Mouse (Mus musculus): ENCODE data around the gene Tspan11. TPM values are rescaled to one million over a fixed set of nuclear protein-coding genes. Genes with fewer than 3 reads are reported as not detected.
A peak's percentile ranks its signal among the peaks of the same experiment; 100 is the strongest.

The Tspan11 gene
- polyA plus RNA-seq, 1 experiment, result 47.4 TPM

DNA sequence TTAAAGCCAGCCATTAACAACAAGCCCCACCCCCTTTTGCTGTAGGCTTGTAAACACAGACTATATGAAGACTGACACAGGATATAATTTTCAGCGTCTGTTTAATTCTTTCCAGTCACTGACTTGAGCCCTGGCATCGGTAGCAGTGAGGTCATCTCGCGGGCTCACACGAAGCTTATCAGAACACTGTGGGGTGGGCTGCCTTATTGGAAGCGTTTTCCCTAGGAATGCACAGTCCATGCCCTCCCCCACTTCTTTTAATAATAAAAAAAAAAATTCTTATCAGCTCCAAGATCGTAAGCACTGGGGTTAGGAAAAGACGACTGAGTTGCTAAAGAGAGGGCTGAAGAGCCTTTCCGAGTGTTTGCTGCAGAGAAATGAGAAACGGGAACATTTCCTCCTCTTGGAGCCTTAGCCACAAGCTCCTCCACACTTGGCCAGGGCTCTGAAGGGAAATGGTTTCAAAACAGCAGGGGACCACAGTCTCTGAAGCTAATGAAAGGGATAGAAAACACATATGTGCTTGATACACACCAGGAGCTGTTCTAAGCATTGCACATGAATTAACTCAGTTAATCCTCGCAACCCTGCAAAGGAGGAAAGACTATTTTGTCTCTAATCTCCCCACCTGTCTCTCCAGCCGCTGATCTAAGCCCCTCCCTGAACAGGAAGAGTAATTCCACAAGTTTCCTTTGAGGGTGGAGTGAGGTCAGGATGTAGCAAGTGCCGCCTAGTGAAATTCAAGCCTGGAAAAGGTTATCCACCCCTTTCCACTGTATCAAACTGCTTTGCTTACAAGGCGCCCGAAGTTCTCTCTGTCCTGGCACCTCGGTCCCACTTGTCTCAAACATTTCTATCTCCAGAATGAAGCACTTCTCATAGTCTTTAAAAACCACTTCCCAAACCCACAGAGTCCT is 33.4 kb upstream of the Tspan11 start:
- 9% methylated on average over 16 of the region's 16 CpGs for WGBS
- peaks cover 8% of the 10 kb centered on the region; the same call in 1 of the 2 replicates for H3K4me1 ChIP-seq (ENCODE audit: control insufficient read depth, insufficient read depth, low read length)
- DNase-seq, result peak; percentile 54
- TF ChIP-seq CTCF (IDR thresholded peaks at IDR 0.05; ENCODE audit: insufficient read depth, low read length), result no peak
- TF ChIP-seq POLR2A (IDR thresholded peaks at IDR 0.05; ENCODE audit: borderline replicate concordance, extremely low read depth, low read depth, low read length), result no peak
- H3K4me3 ChIP-seq (replicated peaks; ENCODE audit: extremely low read depth, low read depth, low read length), result no peak overlapping the region

DNA sequence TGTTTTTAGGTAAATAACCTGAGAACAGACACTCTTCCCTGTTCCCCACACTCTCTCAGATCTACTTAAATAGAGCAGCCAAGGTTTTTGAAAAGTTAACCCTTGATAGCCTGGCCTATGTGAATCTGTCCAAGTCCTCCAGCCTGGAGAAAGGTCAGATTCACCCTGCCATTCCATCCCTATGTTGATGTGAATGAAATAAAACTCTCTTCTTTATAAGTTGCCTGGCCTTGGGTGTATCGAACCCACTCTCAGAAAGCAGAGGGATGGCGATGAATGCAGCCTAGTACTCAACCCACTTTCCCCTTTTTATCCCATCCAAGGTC is 32.7 kb upstream of the Tspan11 start:
- DNase-seq, result no peak
- 94% methylated on average over 2 of the region's 2 CpGs for WGBS
- TF ChIP-seq CTCF (IDR thresholded peaks at IDR 0.05; ENCODE audit: insufficient read depth, low read length) (no peak), POLR2A (IDR thresholded peaks at IDR 0.05; ENCODE audit: borderline replicate concordance, extremely low read depth, low read depth, low read length) (no peak)
- Histone ChIP-seq H3K4me3 (replicated peaks; ENCODE audit: extremely low read depth, low read depth, low read length) (no peak overlapping the region), H3K4me1 (ENCODE audit: control insufficient read depth, insufficient read depth, low read length) (peaks cover 8% of the 10 kb centered on the region; the same call in 1 of the 2 replicates)

DNA sequence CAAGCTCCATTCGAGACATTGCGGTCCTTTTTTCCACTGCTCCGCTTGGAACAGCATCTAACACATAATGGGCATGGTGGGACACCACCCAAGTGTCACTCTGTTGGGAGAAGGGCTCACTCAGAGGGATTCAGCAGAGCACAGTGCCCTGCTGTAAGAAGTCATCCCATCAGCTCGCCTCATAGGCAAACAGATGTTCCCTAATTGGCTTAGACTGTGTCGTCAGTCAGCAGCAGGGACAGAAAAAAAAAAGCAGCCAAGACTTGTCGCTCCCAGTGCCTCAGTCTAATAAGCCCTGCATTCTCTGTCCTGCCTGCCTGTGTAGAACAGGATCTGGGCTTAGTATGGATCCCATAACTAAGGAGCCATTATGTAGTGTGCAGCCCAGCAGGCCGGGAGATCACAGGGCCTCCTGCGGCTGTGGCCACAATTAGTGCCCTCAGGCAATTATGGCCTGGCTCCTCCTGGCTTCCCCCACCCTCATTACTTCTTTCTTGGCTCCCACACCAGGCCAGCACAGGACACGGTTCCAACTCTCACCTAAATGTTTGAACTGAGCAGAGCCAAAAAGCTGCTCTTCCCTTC is 31.6 kb upstream of the Tspan11 start:
- DNase-seq, result no peak
- WGBS, result 69% methylated on average over 9 of the region's 9 CpGs
- H3K4me1 ChIP-seq (ENCODE audit: control insufficient read depth, insufficient read depth, low read length), result peaks cover 8% of the 10 kb centered on the region; the same call in 1 of the 2 replicates
- TF ChIP-seq POLR2A (IDR thresholded peaks at IDR 0.05; ENCODE audit: borderline replicate concordance, extremely low read depth, low read depth, low read length), result no peak
- TF ChIP-seq CTCF (IDR thresholded peaks at IDR 0.05; ENCODE audit: insufficient read depth, low read length), result no peak
- no peak overlapping the region for H3K4me3 ChIP-seq (replicated peaks; ENCODE audit: extremely low read depth, low read depth, low read length)

DNA sequence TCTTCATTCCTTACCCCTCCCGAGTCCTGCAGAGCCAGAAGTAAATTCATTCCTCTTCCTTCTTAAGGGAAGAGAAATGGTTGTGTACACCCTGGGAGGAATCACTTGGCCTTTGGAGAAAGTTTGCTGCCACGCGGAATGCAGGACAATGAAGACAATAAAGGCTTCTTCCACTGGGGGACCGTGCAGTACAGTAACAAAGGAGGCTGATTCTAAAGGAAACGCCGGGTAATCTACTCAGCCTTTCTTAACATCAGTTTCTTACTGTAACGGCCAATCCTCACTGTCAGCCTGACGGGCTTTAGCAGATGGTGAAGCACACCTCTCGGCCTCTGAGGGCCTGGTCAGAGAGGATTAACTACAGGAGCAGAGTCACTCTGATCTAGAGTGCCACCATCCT is 25.4 kb upstream of the Tspan11 start:
- no peak overlapping the region for H3K4me3 ChIP-seq (replicated peaks; ENCODE audit: extremely low read depth, low read depth, low read length)
- no peak for DNase-seq
- H3K4me1 ChIP-seq (ENCODE audit: control insufficient read depth, insufficient read depth, low read length), result no peaks in the 10 kb centered on the region
- 77% methylated on average over 9 of the region's 9 CpGs for WGBS
- TF ChIP-seq CTCF (IDR thresholded peaks at IDR 0.05; ENCODE audit: insufficient read depth, low read length) (no peak), POLR2A (IDR thresholded peaks at IDR 0.05; ENCODE audit: borderline replicate concordance, extremely low read depth, low read depth, low read length) (no peak)

DNA sequence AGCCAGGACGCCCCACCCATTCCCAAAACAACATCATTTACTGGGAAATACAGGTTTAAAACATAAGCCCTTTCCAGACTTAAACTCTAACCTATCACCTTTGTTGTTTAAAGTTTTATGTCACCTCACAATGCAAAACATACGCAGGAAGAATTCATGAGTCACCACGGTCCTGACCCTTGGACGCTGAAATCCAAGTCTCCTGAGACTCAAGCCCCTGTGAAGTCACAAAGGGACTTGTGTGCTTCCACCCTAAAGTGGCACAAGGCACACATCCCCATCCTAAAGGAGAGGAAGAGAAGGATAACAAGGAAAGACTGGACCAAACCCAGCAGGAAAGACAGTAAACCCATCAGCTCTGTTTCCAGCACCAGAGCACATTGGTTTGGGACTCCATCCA is 22.0 kb upstream of the Tspan11 start:
- WGBS, result 59% methylated on average over 4 of the region's 4 CpGs
- Histone ChIP-seq H3K4me3 (replicated peaks; ENCODE audit: extremely low read depth, low read depth, low read length) (no peak overlapping the region), H3K4me1 (ENCODE audit: control insufficient read depth, insufficient read depth, low read length) (no peaks in the 10 kb centered on the region)
- no peak for DNase-seq
- TF ChIP-seq CTCF (IDR thresholded peaks at IDR 0.05; ENCODE audit: insufficient read depth, low read length) (no peak), POLR2A (IDR thresholded peaks at IDR 0.05; ENCODE audit: borderline replicate concordance, extremely low read depth, low read depth, low read length) (no peak)

DNA sequence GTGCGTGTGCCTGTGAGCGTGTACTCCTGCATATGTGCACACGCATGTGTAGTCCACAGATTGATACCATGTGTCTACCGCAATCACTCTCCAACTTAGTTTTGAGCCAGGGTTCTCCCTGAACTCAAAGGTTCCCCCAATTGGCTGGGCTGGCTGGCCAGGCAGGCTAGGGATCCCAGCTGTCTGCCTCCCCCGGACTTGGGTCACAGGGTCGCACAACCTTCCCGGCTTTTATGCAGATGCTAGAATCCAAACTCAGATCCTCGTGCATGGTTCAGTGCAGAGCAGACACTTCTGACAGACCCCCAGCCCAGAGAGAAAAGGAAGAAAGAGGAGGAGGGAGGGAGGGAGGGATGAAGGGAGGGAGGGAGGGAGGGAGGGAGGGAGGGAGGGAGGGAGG is 18.8 kb upstream of the Tspan11 start:
- no peak for TF ChIP-seq CTCF (IDR thresholded peaks at IDR 0.05; ENCODE audit: insufficient read depth, low read length)
- Histone ChIP-seq H3K4me3 (replicated peaks; ENCODE audit: extremely low read depth, low read depth, low read length) (no peak overlapping the region), H3K4me1 (ENCODE audit: control insufficient read depth, insufficient read depth, low read length) (no peaks in the 10 kb centered on the region)
- 73% methylated on average over 8 of the region's 8 CpGs for WGBS
- no peak for DNase-seq

DNA sequence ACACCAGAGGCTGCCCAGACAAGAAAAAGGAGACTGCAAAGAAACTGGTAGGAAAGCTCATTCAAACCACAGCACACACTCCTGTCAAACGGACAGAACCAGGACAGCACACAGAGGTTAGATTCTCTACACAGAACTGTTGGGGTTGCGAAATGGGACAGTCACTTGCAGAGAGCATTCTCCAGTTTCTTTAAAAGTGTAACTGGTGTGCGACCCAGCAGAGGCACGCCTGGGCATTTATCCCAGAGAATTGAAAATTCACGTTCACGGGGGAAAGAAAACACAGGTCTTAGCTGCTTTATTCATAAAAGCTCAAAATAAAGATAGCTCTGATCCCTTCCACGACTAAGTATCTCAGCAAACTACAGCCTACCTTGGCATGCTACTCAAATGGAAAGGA is 18.3 kb upstream of the Tspan11 start:
- no peak for TF ChIP-seq CTCF (IDR thresholded peaks at IDR 0.05; ENCODE audit: insufficient read depth, low read length)
- no peak for TF ChIP-seq POLR2A (IDR thresholded peaks at IDR 0.05; ENCODE audit: borderline replicate concordance, extremely low read depth, low read depth, low read length)
- WGBS, result 74% methylated on average over 7 of the region's 7 CpGs
- no peak for DNase-seq
- Histone ChIP-seq H3K4me3 (replicated peaks; ENCODE audit: extremely low read depth, low read depth, low read length) (no peak overlapping the region), H3K4me1 (ENCODE audit: control insufficient read depth, insufficient read depth, low read length) (no peaks in the 10 kb centered on the region)

DNA sequence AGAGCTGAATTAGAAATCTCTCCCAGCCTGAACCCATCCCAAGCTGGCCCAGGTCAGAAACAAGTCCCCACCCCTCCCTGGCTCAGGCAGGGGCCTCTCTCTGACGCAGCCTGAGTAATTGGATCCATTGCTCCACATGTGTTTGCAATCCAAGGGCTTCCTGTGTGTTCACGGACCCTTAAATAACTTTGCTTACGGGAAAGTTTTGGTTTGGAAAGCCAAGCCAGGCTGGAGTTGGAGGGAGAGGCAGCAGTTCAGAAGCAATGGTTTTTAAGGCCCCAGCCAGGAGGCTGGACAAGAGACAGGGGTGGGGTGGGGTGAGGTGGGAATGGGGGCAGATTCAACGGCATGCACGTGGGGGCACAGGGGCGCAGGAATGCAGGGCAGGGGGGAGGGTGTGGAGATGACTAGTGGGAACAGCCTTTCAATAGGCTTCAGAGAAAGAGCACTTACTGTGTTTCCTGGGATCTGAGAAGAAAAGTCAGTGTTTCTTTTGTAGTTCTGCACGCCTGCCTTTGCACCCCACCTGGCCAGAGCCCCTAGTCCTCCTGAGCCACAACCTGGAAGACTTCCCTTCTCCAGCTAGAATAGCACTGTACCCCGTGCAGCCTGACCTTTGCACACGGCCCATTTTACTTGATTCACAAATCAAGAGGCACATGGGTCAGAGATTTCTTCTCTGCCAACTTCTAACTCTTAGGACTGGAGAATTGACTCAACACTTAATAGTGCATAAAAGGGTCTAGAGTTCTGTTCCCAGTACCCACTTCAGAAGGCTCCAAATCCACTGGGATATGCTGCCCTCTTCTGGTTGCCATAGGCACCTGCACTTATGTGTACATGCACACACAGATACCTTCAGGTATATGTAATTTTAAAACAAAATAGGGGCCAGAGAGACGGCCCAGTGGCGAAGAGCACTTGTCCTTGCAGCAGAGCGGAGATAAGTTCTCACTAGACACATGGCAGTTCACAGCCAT is 16.8 kb upstream of the Tspan11 start:
- no peak for DNase-seq
- 53% methylated on average over 12 of the region's 12 CpGs for WGBS
- Histone ChIP-seq H3K4me3 (replicated peaks; ENCODE audit: extremely low read depth, low read depth, low read length) (no peak overlapping the region), H3K4me1 (ENCODE audit: control insufficient read depth, insufficient read depth, low read length) (no peaks in the 10 kb centered on the region)
- no peak for TF ChIP-seq CTCF (IDR thresholded peaks at IDR 0.05; ENCODE audit: insufficient read depth, low read length)
- no peak for TF ChIP-seq POLR2A (IDR thresholded peaks at IDR 0.05; ENCODE audit: borderline replicate concordance, extremely low read depth, low read depth, low read length)

DNA sequence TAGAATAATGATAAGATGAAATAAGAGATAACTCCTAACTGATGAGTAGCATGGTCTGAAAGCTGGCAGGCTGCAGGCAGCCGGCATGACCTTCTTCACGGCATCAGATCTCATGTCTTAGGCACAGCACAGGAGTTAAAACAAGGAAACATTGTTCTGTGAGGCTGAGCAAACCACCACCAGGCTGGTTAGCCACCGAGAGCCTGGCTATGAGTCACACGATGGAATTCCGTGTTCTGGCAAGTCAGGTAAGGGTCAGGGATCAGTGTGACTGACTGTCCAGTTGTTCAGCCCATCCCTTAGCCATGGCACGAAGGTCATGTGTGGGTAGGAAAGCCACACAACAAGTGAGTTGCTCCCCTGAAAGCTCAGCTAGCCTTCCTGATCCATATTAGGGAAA is 16.0 kb upstream of the Tspan11 start:
- Histone ChIP-seq H3K4me1 (ENCODE audit: control insufficient read depth, insufficient read depth, low read length) (no peaks in the 10 kb centered on the region), H3K4me3 (replicated peaks; ENCODE audit: extremely low read depth, low read depth, low read length) (no peak overlapping the region)
- DNase-seq, result no peak
- 80% methylated on average over 6 of the region's 6 CpGs for WGBS
- TF ChIP-seq CTCF (IDR thresholded peaks at IDR 0.05; ENCODE audit: insufficient read depth, low read length), result no peak
- TF ChIP-seq POLR2A (IDR thresholded peaks at IDR 0.05; ENCODE audit: borderline replicate concordance, extremely low read depth, low read depth, low read length), result no peak

All from lung, adult 2 months (tissue).